Mouse (Mus musculus) cerebellum, postnatal 36 days (tissue): ENCODE results near the gene Ehd3.
"Not testable (repeated sequence)": the region's sequence is repeated elsewhere in the genome, so short reads cannot be mapped to it uniquely, and the experiment has no call there.

Source experiments
- DNase-seq, 2 experiments: peaks; one replicate each; pipeline ENCODE4 v3.0.0; 2021 to 2022; ENCODE audit warnings: mixed read lengths in 2 of 2

The Ehd3 gene

GRCm38 (mm10) chr17:73827446-73827845, 23.5 kb downstream of the Ehd3 start:
- no peak for DNase-seq

- no peak for DNase-seq
Observed at GRCm38 (mm10) chr17:73830511-73830910, 26.6 kb downstream of the Ehd3 start.

GRCm38 (mm10) chr17:73831427-73831826, 27.5 kb downstream of the Ehd3 start:
- peak; percentile 81 to 82 for DNase-seq

- peak; percentile 71 to 75 for DNase-seq
Observed at GRCm38 (mm10) chr17:73832901-73833300, 29.0 kb downstream of the Ehd3 start.

GRCm38 (mm10) chr17:73833474-73833873, 29.5 kb downstream of the Ehd3 start:
- no peak for DNase-seq

- DNase-seq: no peak
Observed at GRCm38 (mm10) chr17:73836601-73837000, 32.7 kb downstream of the Ehd3 start.

GRCm38 (mm10) chr17:73837244-73837643, 33.3 kb downstream of the Ehd3 start:
- DNase-seq: peak in 1 of 2 experiments; percentile 37

GRCm38 (mm10) chr17:73839086-73839835, 35.3 kb downstream of the Ehd3 start:
- no peak for DNase-seq

GRCm38 (mm10) chr17:73839876-73840275, 35.9 kb downstream of the Ehd3 start:
- DNase-seq: not testable (repeated sequence)

GRCm38 (mm10) chr17:73842963-73843362, 39.0 kb downstream of the Ehd3 start:
- no peak for DNase-seq

- no peak for DNase-seq
Observed at GRCm38 (mm10) chr17:73845632-73846031, 41.7 kb downstream of the Ehd3 start.

GRCm38 (mm10) chr17:73847399-73847798, 43.5 kb downstream of the Ehd3 start:
- no peak for DNase-seq

GRCm38 (mm10) chr17:73853041-73853440, 49.1 kb downstream of the Ehd3 start:
- no peak for DNase-seq

- DNase-seq: no peak
Observed at GRCm38 (mm10) chr17:73853717-73854116, 49.8 kb downstream of the Ehd3 start.

- no peak for DNase-seq
Observed at GRCm38 (mm10) chr17:73869008-73869685, 65.2 kb downstream of the Ehd3 start.

- DNase-seq: no peak
Observed at GRCm38 (mm10) chr17:73870956-73871605, 67.1 kb downstream of the Ehd3 start.

GRCm38 (mm10) chr17:73875268-73875667, 71.3 kb downstream of the Ehd3 start:
- no peak for DNase-seq

- no peak for DNase-seq
Observed at GRCm38 (mm10) chr17:73875674-73876073, 71.7 kb downstream of the Ehd3 start.

GRCm38 (mm10) chr17:73879262-73879916, 75.5 kb downstream of the Ehd3 start:
- no peak for DNase-seq

GRCm38 (mm10) chr17:73880286-73880685, 76.4 kb downstream of the Ehd3 start:
- no peak for DNase-seq

GRCm38 (mm10) chr17:73881295-73881694, 77.4 kb downstream of the Ehd3 start:
- DNase-seq: no peak
